Mouse (Mus musculus): Measurements from ENCODE around the gene Gm4871.

The Gm4871 gene

DNA sequence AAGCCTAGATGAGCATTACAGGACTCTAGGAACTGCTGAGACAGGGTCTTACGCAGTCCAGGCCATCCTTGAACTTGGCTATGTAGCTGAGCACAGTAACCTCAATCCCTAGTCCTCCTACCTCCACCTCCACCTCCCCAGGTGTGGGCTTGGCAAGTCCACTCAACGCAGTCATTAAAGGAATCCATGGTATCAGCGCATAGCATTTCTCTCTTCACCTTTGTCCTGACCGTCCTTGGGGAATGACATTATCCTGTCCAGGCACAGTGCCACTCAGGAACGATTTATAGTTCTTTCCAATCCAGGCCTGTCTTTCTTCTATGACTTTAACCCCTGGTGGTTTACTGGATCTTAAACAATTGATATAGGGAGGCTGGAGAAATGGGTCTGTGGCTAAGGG, 42.1 kb downstream of the Gm4871 start:
- in situ Hi-C loops (cut with MboI, MseI) = no loop called here

DNA sequence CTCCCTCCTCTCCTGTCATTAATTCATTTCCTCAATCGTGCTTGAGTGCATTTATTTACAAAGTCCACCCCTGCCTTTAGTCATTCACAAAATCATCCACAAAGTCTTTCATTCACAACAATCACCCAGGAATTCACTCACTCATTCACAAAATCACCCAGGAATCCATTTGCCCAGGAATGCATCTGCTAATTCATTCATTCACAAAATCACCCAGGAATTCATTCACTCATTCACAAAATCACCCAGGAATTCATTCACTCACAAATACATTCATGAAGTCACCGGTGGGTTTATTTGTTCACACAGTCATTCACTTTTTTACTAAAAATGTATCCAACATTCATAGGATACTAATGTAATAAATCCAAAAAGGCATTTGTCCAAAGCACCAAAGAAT, 42.5 kb downstream of the Gm4871 start:
- in situ Hi-C loops (cut with MboI, MseI) = no loop called here

DNA sequence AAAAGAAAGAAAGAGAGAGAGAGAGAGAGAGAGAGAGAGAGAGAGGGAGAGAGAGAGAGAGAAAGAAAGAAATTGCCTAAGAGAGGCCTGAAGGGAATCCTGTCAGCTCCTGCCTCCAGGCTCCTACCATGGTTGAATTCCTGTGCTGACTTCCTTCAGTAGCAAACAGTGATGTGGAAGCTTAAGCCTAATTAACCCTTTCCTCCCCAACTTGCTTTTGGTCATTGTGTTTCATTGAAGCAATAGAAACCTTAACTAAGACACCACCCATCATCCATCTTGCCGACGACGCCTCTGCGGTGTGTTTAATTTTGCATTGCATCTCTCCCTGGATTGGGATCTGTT, 43.5 kb downstream of the Gm4871 start:
- in situ Hi-C loops (cut with MboI, MseI) = loop anchor here (5.0 kb wide), 1 partner anchor 97 kb away; no protein-coding TSS in a partner anchor

DNA sequence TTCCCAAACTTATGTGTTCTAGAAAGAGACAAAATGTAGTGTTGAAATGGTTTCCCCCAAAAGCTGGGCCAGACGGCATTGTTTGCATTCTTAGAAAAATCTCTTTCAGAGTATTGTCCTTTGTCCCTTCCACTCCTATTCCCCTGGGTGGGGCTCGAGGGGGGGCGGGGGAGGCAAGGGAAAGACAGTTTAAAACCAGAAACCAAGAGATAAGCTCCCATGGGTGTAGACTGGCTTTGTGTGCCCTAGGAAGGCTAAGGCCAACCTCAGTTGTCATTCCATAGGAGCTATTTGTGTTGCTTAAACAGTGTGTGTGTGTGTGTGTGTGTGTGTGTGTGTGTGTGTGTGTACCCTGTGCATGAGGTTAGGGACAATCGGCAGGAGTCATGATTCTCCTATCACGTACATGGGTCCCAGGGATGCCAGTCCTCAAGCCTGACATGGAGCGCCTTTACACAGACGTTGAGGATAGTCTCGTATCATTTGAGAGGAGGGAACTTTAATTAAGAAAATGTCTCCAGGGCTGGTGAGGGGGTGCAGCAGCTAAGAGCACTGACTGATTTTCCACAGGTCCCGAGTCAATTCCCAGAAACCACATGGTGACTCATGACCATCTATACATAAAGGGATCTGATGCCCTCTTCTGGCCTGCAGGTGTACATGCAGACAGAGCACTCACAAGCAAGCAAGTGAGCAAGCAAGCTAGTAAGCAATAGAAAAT, 44.1 kb downstream of the Gm4871 start:
- in situ Hi-C loops (cut with MboI, MseI) = loop anchor here (5.0 kb wide), 1 partner anchor 96 kb away; no protein-coding TSS in a partner anchor

DNA sequence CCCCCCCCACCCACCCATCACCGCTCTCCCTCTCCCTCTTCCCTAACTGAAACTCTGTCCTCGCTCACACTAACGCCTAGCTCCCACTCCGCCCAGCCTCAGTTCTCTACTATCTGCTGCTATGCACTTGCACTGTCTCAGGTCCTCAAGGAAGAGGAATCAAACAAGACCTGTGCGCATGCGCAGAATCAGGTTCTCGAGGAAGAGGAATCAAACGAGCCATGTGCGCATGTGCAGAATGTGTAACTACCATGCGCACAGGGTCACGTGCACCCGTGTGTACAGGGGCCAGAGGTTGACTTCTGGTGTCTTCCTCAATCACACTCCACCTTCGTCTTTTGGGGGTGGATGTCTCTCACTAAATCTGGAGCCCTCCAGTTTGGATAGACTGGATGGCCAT, 45.0 kb downstream of the Gm4871 start:
- in situ Hi-C loops (cut with MboI, MseI) = loop anchor here (5.0 kb wide), 1 partner anchor 95 kb away; no protein-coding TSS in a partner anchor

DNA sequence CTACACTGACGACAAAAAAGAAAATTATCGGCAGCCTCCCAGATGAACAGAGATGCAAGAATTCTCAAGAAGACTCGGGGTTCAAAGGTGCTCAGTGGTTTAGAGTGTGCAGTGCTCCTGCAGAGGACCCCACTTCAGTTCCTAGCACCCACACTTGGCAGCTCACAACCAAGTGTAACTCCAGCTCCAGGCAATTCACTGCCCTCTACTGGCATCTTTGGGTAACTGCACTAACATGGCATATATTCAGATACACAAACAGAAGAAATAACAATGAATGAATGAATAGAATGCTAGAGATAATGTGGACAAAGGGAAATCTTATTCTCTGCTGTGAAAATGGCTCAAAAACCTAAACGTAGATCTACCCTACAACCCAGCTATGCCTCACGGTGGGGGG, 47.7 kb downstream of the Gm4871 start:
- in situ Hi-C loops (cut with MboI, MseI) = loop anchor here (5.0 kb wide), 1 partner anchor 93 kb away; no protein-coding TSS in a partner anchor

DNA sequence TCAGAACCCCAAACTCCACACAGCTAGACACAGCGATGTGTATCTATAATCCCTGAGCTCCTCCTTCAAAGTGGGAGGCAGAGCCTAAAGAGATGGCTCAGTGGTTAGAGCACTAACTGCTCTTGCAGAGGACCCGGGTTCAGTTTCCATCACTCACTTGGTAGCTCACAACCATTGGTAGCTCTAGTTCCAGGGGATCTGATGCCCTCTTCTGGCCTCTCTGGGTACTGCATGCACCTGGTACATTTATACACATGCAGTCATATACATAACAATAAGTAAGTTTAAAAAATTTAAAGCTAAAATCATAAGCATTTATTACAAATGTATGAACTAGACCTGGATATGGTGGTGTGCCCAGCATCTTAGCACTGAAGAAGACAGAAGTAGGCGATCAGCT, 49.3 kb downstream of the Gm4871 start:
- in situ Hi-C loops (cut with MboI, MseI) = no loop called here
